Mouse (Mus musculus) left cerebral cortex, postnatal 10 days (tissue): ENCODE measurements around the gene Slc16a1. TPM values are rescaled to one million over a fixed set of nuclear protein-coding genes. Genes with fewer than 3 reads are reported as not detected.

Experiments
- DNase-seq, 2 experiments: peaks; one replicate each; pipeline ENCODE4 v3.0.0; 2021 to 2022; ENCODE audit warnings: low spot score in 2 of 2, mixed read lengths in 1 of 2; ENCODE audit errors: extremely low spot score in 1 of 2
- intact Hi-C: fragments of 180-260 bp; cut with DNase I; formaldehyde crosslinking; loops from one replicate; pipeline ENCODE4 v1.15.1; 2025
- total RNA-seq, 2 experiments: library from RNA; stranded (reverse); gene quantifications; 2 replicates each; pipeline ENCODE4 v1.2.3; 2021

Slc16a1 gene
- 10 to 100 TPM; 65.5 to 71.4 TPM for total RNA-seq

- DNase-seq, result peak; percentile 84 to 94
- intact Hi-C loops, result loop anchor here (5.0 kb wide), 2 partner anchors 41 to 96 kb away; no protein-coding TSS in a partner anchor
Measured at GRCm38 (mm10) chr3:104638403-104638779, at the start of gene Slc16a1. Gene Slc16a1 (plus strand): TSS chr3:104638668.

DNA sequence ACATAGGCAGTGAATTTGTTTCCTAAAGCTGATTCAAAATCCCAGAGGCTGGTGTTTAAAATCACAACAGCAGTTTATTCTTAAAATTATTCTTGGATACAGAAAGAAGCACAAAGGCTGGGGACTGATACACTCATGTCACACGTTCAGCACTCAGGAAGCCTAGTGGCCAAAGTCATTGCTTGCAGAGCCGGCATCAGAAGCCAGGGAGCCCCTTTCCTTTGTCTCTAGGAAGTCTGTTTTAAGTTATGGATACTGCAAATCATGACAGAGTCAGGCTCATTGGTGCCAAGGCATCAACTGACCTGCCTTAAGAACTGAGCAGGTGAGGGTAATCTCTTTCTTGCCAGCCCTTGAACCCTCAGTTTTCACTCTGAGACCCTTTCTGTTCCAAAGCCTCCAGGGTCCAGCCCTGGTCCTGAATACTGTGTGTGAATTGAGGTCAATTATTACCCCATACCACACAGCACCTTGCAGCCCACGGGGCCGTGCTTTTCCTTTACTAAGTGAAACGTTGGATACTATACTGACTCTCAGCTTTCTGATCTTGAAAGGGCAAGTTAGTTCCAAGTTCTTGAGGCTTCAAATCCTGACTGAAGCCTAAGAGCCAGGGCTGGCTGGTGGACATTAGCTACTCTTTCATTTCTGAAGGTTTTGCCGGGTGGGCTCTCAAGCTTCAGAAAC, 41.9 kb upstream of the Slc16a1 start:
- intact Hi-C loops, result loop anchor here (5.0 kb wide), 1 partner anchor 41 kb away; the partner anchor contains the start of gene Slc16a1
- DNase-seq, result peak in 1 of 2 experiments; percentile 29

- intact Hi-C loops, result loop anchor here (5.0 kb wide), 1 partner anchor 40 kb away; the partner anchor contains the start of gene Slc16a1
- DNase-seq, result peak; percentile 92 to 93
Measured at GRCm38 (mm10) chr3:104597135-104597764, 41.2 kb upstream of the Slc16a1 start.

DNA sequence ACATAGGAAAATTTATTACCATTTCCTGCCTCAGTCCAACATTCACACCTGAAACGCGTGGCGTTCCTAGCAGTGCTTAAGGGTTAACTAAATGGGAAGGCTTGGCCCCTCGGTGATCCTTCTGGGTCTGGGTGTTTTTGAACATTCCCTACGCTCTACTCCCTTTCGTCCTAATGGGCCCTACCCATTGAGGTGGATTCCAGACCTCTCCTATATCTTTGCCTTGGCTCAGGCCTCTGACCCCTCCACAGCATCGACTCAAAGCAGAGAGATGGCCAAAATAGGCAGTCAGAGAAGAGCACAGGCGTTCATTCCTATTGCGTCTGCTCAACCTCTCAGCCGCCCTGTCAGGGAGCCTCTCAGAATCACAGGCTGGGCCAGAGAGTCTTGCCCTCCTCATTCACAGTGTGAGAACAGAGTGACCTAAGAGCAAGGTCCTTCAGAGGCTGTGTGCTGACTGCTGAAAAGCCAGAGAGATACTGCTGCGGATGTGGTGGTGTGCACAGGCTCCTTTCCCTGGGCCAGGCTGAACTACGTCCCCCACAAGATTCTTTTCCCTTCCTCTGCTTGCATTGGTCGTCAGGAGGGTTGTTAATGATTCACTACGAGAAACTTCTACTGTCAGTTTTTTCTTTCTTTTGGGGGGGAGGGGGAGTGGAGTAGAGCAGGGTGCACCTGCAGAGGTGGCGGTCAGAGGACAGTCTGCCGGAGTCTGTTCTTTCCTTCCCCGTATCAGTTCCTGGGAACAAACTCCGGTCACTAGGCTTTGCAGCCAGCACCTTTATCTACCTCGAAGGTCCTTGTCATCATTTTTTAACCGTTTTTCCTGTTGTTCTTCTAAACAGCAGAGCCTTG, 38.9 kb upstream of the Slc16a1 start:
- intact Hi-C loops, result loop anchor here (5.0 kb wide), 1 partner anchor 38 kb away; the partner anchor contains the start of gene Slc16a1
- DNase-seq, result no peak

DNA sequence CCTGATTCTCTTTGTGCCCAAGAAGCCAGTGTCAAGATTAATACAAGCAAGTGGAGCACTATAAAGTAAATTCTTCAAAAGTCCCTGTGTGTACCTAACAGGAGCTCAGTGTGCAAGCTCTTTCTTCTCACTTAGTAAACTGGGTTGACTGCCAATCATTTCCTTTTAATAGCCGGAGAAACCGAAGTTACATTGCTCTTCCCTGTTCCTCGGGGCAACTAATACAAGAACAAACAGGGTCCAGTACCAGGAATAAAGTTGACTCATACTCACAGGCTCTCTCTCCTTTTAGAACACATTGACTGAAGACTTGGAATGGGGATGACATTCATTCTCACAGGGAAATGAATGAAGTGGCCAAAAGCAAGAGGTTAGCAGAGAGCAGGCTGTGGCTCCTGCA, 37.8 kb upstream of the Slc16a1 start:
- no peak for DNase-seq
- intact Hi-C loops, result no loop called here

DNA sequence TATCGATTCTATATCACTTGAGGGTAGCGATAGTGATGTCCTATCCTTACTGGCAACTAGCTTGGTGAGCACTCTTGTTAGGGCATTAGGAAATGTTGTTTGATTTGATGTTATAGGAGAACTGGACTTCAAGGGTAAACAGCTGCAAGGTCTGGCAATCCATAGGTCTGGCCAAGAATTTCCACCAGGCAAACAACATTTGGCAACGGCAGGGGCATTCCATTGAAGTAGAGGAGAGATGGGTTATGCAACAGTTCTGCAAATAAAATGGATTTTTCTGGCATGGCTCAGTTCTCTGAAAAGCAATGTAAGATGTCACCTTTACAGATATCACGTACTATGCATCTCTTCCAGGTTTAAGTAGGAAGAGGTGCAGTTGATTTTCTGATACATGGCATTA, 36.8 kb upstream of the Slc16a1 start:
- intact Hi-C loops, result no loop called here
- no peak for DNase-seq

- DNase-seq, result no peak
- intact Hi-C loops, result no loop called here
Measured at GRCm38 (mm10) chr3:104609690-104610380, 28.6 kb upstream of the Slc16a1 start.

GRCm38 (mm10) chr3:104610453-104611230, 27.8 kb upstream of the Slc16a1 start:
- intact Hi-C loops, result no loop called here
- no peak for DNase-seq

- no peak for DNase-seq
- intact Hi-C loops, result no loop called here
Measured at GRCm38 (mm10) chr3:104611951-104612350, 26.5 kb upstream of the Slc16a1 start.

GRCm38 (mm10) chr3:104613102-104613501, 25.4 kb upstream of the Slc16a1 start:
- intact Hi-C loops, result no loop called here
- no peak for DNase-seq

- no peak for DNase-seq
- intact Hi-C loops, result no loop called here
Measured at GRCm38 (mm10) chr3:104614081-104614480, 24.4 kb upstream of the Slc16a1 start.

GRCm38 (mm10) chr3:104615216-104615615, 23.3 kb upstream of the Slc16a1 start:
- no peak for DNase-seq
- intact Hi-C loops, result no loop called here

GRCm38 (mm10) chr3:104616155-104616554, 22.3 kb upstream of the Slc16a1 start:
- intact Hi-C loops, result no loop called here
- DNase-seq, result peak in 1 of 2 experiments; percentile 45

GRCm38 (mm10) chr3:104621841-104622240, 16.6 kb upstream of the Slc16a1 start:
- DNase-seq, result no peak
- intact Hi-C loops, result no loop called here

DNA sequence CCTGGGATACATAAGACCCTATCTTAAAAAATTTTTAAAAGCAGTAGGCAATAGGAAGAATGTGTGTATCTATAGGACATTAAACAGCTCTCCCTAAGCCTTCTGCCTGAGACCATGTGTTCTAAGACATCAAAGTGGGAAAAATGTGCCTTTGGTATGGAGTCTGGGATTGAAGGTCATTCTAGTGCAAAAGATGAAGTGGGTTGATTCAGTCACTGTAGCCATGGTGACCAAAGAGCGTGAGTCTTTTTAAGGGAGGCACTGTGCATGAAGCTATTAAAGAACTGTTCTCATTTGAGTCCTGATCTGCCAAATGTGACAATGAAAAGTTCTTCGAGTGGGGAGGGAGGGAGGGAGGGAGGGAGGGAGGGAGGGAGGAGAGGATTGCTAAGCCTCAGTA, 8.7 kb upstream of the Slc16a1 start:
- DNase-seq, result no peak
- intact Hi-C loops, result no loop called here

DNA sequence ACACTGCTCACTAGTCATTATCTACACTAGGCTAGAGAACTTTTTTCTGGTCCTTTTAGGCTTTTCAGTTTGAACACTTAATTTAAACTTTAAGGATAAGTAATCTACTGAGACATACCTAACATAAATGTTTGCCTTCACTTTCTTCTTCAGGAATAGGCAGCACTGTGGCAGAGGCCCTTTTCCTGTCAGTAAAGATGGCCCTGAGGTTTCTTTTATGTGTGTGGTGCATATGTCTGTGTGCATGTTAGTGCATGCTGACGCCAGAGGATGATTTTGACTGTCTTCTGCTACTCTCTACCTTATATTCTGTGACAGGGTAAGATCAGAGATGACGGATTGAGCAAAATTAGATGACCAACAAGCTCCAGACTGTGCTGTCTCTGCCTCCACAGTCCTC, 7.5 kb upstream of the Slc16a1 start:
- no peak for DNase-seq
- intact Hi-C loops, result no loop called here

DNA sequence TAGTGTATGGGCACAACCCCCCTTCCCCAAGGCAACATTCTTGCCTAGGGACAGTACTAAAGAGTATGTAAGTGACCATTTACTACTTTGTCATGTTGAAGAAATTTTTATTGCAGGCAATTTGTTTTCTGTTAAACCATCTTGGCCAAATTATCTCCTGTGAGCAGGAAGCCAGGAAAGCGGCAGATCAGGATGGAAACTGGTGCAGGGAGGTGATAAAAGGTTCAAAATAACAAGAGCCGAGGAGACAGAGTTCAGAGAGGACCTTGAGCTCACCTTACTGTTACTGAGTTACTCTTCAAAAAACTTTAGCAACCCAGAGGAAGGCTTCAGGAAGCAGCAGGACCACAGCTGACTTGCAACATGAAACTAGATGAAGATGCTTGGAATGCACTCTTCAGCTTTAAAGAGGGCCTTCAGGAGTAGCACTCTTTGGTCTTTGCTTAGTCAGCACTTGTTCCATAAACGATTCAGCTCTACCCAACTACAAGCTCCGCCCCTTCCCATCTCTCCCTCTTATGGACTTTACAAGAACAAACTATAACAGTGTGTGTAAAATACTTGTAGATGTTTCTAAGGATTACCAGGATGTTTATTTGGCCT, 5.8 kb upstream of the Slc16a1 start:
- no peak for DNase-seq
- intact Hi-C loops, result no loop called here

DNA sequence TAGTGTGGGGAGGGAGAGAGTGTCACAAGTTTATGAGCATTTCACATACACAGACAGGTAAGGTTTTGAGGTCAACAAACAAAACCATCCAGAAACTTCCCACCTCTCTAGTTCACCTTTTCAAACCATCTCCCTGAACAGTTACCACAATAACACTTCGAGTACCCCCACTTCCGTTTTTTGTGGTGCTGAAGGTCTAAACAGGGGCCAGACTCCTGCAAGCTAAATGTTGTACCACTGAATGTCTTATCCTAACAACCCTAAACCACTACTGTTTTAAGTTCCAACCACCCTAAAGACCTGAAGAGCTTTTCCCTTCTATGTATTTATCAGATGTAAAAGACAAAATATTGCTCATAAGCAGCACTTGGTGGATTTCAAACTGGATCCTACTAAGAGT, 2.0 kb upstream of the Slc16a1 start:
- intact Hi-C loops, result loop anchor here (5.0 kb wide), 2 partner anchors 39 to 94 kb away; no protein-coding TSS in a partner anchor
- DNase-seq, result no peak
